Mouse (Mus musculus): ENCODE measurements at regions not wholly inside any gene's neighbourhood (a gene's known extent, or its start where the extent isn't known, plus 50 kb on each side); places are given as distances from the start of the nearest gene placed in this dataset.

- H3K27ac ChIP-seq (ENCODE audit: low read depth): no peak overlapping the region
- TF ChIP-seq CTCF (IDR thresholded peaks at IDR 0.05; ENCODE audit: low read depth): no peak
- no peak overlapping the region for H3K4me2 ChIP-seq
- no peak overlapping the region for H3K4me3 ChIP-seq (ENCODE audit: low read depth, low read length)
- 75% methylated on average over 13 of the region's 13 CpGs for WGBS
- H3K9ac ChIP-seq: no peak overlapping the region
- H3K27me3 ChIP-seq (ENCODE audit: insufficient read depth, low read length): no peaks in the 10 kb centered on the region
- peaks cover 15% of the 10 kb centered on the region for H3K36me3 ChIP-seq (ENCODE audit: insufficient read depth)
- ATAC-seq (ENCODE audit: insufficient read depth) (no peak), DNase-seq (no peak)
- H3K9me3 ChIP-seq (ENCODE audit: low read depth, low read length): no peaks in the 10 kb centered on the region
- no peaks in the 10 kb centered on the region for H3K4me1 ChIP-seq (ENCODE audit: insufficient read depth)
Measured at GRCm38 (mm10) chr13:107766397-107767261, 277.6 kb upstream of the Smim15 start.

GRCm38 (mm10) chr13:107763911-107764310 lies 280.3 kb upstream of the Smim15 start:
- ATAC-seq (ENCODE audit: insufficient read depth): no peak
- Histone ChIP-seq H3K4me1 (ENCODE audit: insufficient read depth) (no peaks in the 10 kb centered on the region), H3K4me2 (no peak overlapping the region), H3K27me3 (ENCODE audit: insufficient read depth, low read length) (no peaks in the 10 kb centered on the region), H3K27ac (ENCODE audit: low read depth) (no peak overlapping the region), H3K36me3 (ENCODE audit: insufficient read depth) (peaks cover 7% of the 10 kb centered on the region; the same call in 1 of the 2 replicates), H3K4me3 (ENCODE audit: low read depth, low read length) (no peak overlapping the region), H3K9me3 (ENCODE audit: low read depth, low read length) (no peaks in the 10 kb centered on the region), H3K9ac (no peak overlapping the region)
- 80% methylated on average over 5 of the region's 5 CpGs for WGBS
- no peak for TF ChIP-seq CTCF (IDR thresholded peaks at IDR 0.05; ENCODE audit: low read depth)
- no peak for DNase-seq

GRCm38 (mm10) chr13:107760511-107760910 lies 283.7 kb upstream of the Smim15 start:
- no peaks in the 10 kb centered on the region for H3K9me3 ChIP-seq (ENCODE audit: low read depth, low read length)
- H3K9ac ChIP-seq: no peak overlapping the region
- H3K27ac ChIP-seq (ENCODE audit: low read depth): no peak overlapping the region
- 80% methylated on average over 8 of the region's 8 CpGs for WGBS
- no peaks in the 10 kb centered on the region for H3K27me3 ChIP-seq (ENCODE audit: insufficient read depth, low read length)
- ATAC-seq (ENCODE audit: insufficient read depth) (no peak), DNase-seq (no peak)
- no peaks in the 10 kb centered on the region for H3K36me3 ChIP-seq (ENCODE audit: insufficient read depth)
- no peak overlapping the region for H3K4me2 ChIP-seq
- TF ChIP-seq CTCF (IDR thresholded peaks at IDR 0.05; ENCODE audit: low read depth): no peak
- H3K4me3 ChIP-seq (ENCODE audit: low read depth, low read length): no peak overlapping the region
- H3K4me1 ChIP-seq (ENCODE audit: insufficient read depth): no peaks in the 10 kb centered on the region

GRCm38 (mm10) chr13:107758327-107759095 lies 285.7 kb upstream of the Smim15 start:
- WGBS: 78% methylated on average over 13 of the region's 13 CpGs
- no peaks in the 10 kb centered on the region for H3K27me3 ChIP-seq (ENCODE audit: insufficient read depth, low read length)
- no peaks in the 10 kb centered on the region for H3K4me1 ChIP-seq (ENCODE audit: insufficient read depth)
- H3K9me3 ChIP-seq (ENCODE audit: low read depth, low read length): no peaks in the 10 kb centered on the region
- no peaks in the 10 kb centered on the region for H3K36me3 ChIP-seq (ENCODE audit: insufficient read depth)
- DNase-seq (no peak), ATAC-seq (ENCODE audit: insufficient read depth) (no peak)
- H3K4me3 ChIP-seq (ENCODE audit: low read depth, low read length): no peak overlapping the region
- no peak overlapping the region for H3K4me2 ChIP-seq
- no peak for TF ChIP-seq CTCF (IDR thresholded peaks at IDR 0.05; ENCODE audit: low read depth)
- no peak overlapping the region for H3K27ac ChIP-seq (ENCODE audit: low read depth)
- no peak overlapping the region for H3K9ac ChIP-seq

- Histone ChIP-seq H3K9me3 (ENCODE audit: low read depth, low read length) (no peaks in the 10 kb centered on the region), H3K4me2 (no peak overlapping the region), H3K27ac (ENCODE audit: low read depth) (no peak overlapping the region), H3K4me1 (ENCODE audit: insufficient read depth) (no peaks in the 10 kb centered on the region), H3K4me3 (ENCODE audit: low read depth, low read length) (no peak overlapping the region), H3K36me3 (ENCODE audit: insufficient read depth) (no peaks in the 10 kb centered on the region), H3K9ac (no peak overlapping the region), H3K27me3 (ENCODE audit: insufficient read depth, low read length) (no peaks in the 10 kb centered on the region)
- 68% methylated on average over 3 of the region's 3 CpGs for WGBS
- ATAC-seq (ENCODE audit: insufficient read depth) (no peak), DNase-seq (no peak)
- peak; percentile 21; the same call in 1 of the 2 replicates for TF ChIP-seq CTCF (IDR thresholded peaks at IDR 0.05; ENCODE audit: low read depth)
Measured at GRCm38 (mm10) chr13:107752745-107753144, 291.5 kb upstream of the Smim15 start.

GRCm38 (mm10) chr13:107743464-107744218 lies 300.6 kb upstream of the Smim15 start:
- ATAC-seq (ENCODE audit: insufficient read depth): peak; percentile 87
- peak overlapping the region; percentile 55; the same call in 1 of the 2 replicates for H3K27ac ChIP-seq (ENCODE audit: low read depth)
- 0 out of 2 replicates have a peak overlapping the region, but pooled peaks have one; percentile 5 for H3K4me2 ChIP-seq

More at GRCm38 (mm10) chr13:107743464-107744218, 300.6 kb upstream of the Smim15 start:
- no peak for TF ChIP-seq CTCF (IDR thresholded peaks at IDR 0.05; ENCODE audit: low read depth)
- no peaks in the 10 kb centered on the region; the same call in 1 of the 2 replicates for H3K4me1 ChIP-seq (ENCODE audit: insufficient read depth)
- DNase-seq: peak; percentile 79
- peaks cover 33% of the 10 kb centered on the region for H3K36me3 ChIP-seq (ENCODE audit: insufficient read depth)
- no peak overlapping the region for H3K9ac ChIP-seq
- 75% methylated on average over 21 of the region's 21 CpGs for WGBS
- no peak overlapping the region for H3K4me3 ChIP-seq (ENCODE audit: low read depth, low read length)
- no peaks in the 10 kb centered on the region for H3K9me3 ChIP-seq (ENCODE audit: low read depth, low read length)
- no peaks in the 10 kb centered on the region for H3K27me3 ChIP-seq (ENCODE audit: insufficient read depth, low read length)

Measured in lung, embryonic 14.5 days (tissue).